Mouse (Mus musculus) heart, adult 18-20 months (tissue): ENCODE measurements around the gene Gm5800. TPM values are rescaled to one million over a fixed set of nuclear protein-coding genes. Genes with fewer than 3 reads are reported as not detected.
"Not testable (repeated sequence)": the region's sequence is repeated elsewhere in the genome, so short reads cannot be mapped to it uniquely, and the experiment has no call there.

ENCODE experiments used
- DNase-seq, 2 experiments: peaks; one replicate each; pipeline ENCODE4 v3.0.0; 2021 to 2022; ENCODE audit warnings: mixed read lengths in 1 of 2
- long read RNA-seq, 2 experiments: library from polyadenylated mRNA; stranded (forward); transcript quantifications; one replicate each; pipeline ENCODE4 v2.0.0; 2021
- total RNA-seq, 2 experiments: library from RNA; stranded (reverse); gene quantifications; 2 replicates each; pipeline ENCODE4 v1.2.3; 2021

Gm5800 gene
- not detected for total RNA-seq
- long read RNA-seq, experiment 1: 0 reads
- long read RNA-seq, experiment 2: 0 reads

- DNase-seq: no peak
Observed at GRCm38 (mm10) chr14:51717083-51717482, at the start of gene Gm5800. Gm5800 (minus strand) TSS chr14:51717183.

GRCm38 (mm10) chr14:51755944-51756343 lies 39.0 kb upstream of the Gm5800 start:
- DNase-seq: no peak

- DNase-seq: no peak
Observed at GRCm38 (mm10) chr14:51740347-51741170, 23.6 kb upstream of the Gm5800 start.

- DNase-seq: no peak
Observed at GRCm38 (mm10) chr14:51739150-51739993, 22.4 kb upstream of the Gm5800 start.

- DNase-seq: no peak
Observed at GRCm38 (mm10) chr14:51738411-51739149, 21.6 kb upstream of the Gm5800 start.

- DNase-seq: no peak
Observed at GRCm38 (mm10) chr14:51737967-51738366, 21.0 kb upstream of the Gm5800 start.

- not testable (repeated sequence) for DNase-seq
Observed at GRCm38 (mm10) chr14:51695368-51695767, 21.6 kb downstream of the Gm5800 start, which contains the start of gene Gm17079. Gm17079 (minus strand) TSS chr14:51695468.

GRCm38 (mm10) chr14:51677269-51677668 lies 39.7 kb downstream of the Gm5800 start:
- no peak for DNase-seq

Other genes starting within 250 kb of the Gm5800 start
- not detected for gene Gm5622, start 164.4 kb downstream of the Gm5800 start, total RNA-seq
- not detected for gene Gm17175, start 143.1 kb downstream of the Gm5800 start, total RNA-seq
- gene Gm17174, start 125.0 kb downstream of the Gm5800 start, total RNA-seq: not detected
- gene Gm17078, start 105.9 kb downstream of the Gm5800 start, total RNA-seq: not detected
- not detected for gene Gm4181, start 81.5 kb downstream of the Gm5800 start, total RNA-seq
- not detected for gene Gm17079, start 21.7 kb downstream of the Gm5800 start, total RNA-seq
- gene Ang4, start 56.4 kb upstream of the Gm5800 start, total RNA-seq: not detected
- gene AY358078, start 82.9 kb upstream of the Gm5800 start, total RNA-seq: not detected
- gene Ear6, start 136.5 kb upstream of the Gm5800 start, total RNA-seq: not detected
- 10 to 100 TPM; 24.3 to 26.3 TPM for gene Mettl17, start 167.7 kb upstream of the Gm5800 start, total RNA-seq
- gene Slc39a2, start 175.7 kb upstream of the Gm5800 start, total RNA-seq: under 1 TPM in 1 of 2 experiments, not detected in 1; 0.26 TPM
- gene Ndrg2, start 197.0 kb upstream of the Gm5800 start, total RNA-seq: 1,000 to 10,000 TPM; 1,486 to 1,502 TPM
- gene Tppp2, start 201.2 kb upstream of the Gm5800 start, total RNA-seq: not detected
- not detected for gene Rnase13, start 205.6 kb upstream of the Gm5800 start, total RNA-seq